Mouse (Mus musculus): ENCODE measurements around the gene Csf3.

Csf3 gene

GRCm38 (mm10) chr11:98747804-98748505, 46.9 kb downstream of the Csf3 start:
- no peak for DNase-seq (ENCODE audit: low spot score)

- DNase-seq (ENCODE audit: low spot score): no peak
Measured at GRCm38 (mm10) chr11:98748506-98749416, 47.7 kb downstream of the Csf3 start.

DNA sequence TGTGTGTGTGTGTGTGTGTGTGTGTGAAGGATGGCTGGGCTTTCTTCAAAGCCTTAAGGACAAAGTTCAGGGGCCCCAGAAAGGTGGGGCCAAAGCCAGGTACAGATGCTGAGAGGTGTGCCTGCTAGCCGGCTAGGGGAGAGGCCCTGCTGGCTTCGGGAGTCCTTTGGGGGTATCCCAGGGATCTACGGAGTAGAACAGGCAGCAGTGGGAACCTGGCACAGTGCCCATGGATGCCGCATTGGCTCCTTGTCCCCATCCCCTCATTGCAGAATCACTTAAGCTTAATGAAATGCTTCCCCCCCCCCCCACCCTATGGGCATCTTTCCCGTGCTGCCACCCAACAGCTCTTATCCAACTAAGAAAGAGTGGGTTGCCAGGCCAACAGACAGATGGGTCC, 48.7 kb downstream of the Csf3 start:
- DNase-seq (ENCODE audit: low spot score): no peak

- DNase-seq (ENCODE audit: low spot score): no peak
Measured at GRCm38 (mm10) chr11:98750351-98751201, 49.5 kb downstream of the Csf3 start.

DNA sequence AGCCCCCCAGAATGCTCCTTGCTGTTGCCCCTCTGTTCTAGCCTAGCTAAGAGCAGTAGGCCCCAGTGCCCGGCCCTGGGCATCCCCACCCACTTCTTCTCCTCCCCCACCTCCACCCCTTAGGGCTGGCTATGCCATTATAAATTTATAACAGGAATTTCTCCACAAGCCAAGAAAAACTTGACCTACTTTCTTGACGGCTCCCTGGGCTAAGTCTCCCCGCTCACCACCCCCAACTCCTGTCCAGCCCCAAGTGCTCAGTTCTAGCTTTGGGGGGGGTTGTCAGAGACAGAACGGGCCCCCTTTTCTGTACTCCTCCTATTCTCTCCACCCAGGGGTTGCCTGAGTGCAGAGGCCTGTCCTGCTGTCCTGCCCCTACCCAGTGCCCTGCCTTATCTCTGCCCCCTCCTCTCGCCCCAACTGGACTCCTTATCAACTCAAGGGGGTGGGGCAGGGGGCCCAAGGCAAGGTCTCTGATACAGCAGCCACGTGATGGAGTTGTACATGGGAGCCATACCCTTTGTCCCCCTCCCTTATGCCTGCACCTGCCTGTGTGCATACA, 50.2 kb downstream of the Csf3 start:
- DNase-seq (ENCODE audit: low spot score): no peak

GRCm38 (mm10) chr11:98752562-98753140, 51.6 kb downstream of the Csf3 start:
- DNase-seq (ENCODE audit: low spot score): no peak
